Mouse (Mus musculus): Measurements from ENCODE around the gene Olfr770. TPM values are rescaled to one million over a fixed set of nuclear protein-coding genes. Genes with fewer than 3 reads are reported as not detected.

The Olfr770 gene
- not detected for total RNA-seq (2023)

GRCm38 (mm10) chr10:129138898-129139297 is at the start of gene Olfr770:
Gene Olfr770, minus strand, starts transcription at chr10:129138998.

DNA sequence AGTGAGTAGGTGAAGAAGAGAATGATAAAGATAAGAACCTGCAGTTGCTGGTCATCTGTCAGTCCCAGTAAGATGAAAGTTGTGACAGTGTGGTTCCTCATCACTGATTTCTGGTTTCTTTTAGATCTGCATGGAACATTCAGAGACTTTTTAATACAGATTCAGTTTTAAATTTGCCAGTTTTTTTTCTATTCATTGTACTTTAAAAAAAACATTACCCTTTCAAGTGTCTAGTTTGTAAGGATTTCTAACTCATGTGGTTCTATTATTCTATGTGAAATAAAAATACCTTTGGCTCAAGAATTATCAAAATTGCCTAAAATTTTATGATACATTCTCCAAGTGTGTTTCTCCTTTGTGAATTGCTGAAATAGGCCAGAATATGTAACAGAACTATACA is 48.5 kb upstream of the Olfr770 start, which contains the start of gene Olfr773:
Olfr773 (minus strand) TSS at position 101 of the 400 bp plus-strand sequence.

GRCm38 (mm10) chr10:129177821-129178220 is 39.0 kb upstream of the Olfr770 start, which contains the start of gene Olfr772:
Gene Olfr772, minus strand, starts transcription at chr10:129177921.

DNA sequence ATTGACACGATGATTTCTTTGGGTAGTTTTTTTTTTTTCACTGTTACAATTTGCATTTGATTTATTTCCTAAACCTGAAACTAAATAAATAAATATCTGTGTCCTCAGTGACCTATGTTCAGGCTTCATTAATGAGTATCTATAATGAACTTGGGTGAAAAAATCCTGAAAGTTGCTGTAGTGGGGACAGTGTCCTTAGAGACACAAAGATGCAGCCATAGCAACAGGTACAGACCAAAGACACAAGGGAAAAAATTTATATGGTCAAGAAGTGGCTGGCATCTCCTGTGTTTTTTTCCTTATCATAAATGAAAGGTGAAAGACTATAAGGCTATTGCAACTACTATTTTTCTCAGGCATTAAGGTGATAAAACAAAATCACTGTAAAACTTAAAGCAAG is 25.9 kb upstream of the Olfr770 start, which contains the start of gene Olfr771:
Olfr771 (minus strand) TSS at position 101 of the 400 bp plus-strand sequence.

DNA sequence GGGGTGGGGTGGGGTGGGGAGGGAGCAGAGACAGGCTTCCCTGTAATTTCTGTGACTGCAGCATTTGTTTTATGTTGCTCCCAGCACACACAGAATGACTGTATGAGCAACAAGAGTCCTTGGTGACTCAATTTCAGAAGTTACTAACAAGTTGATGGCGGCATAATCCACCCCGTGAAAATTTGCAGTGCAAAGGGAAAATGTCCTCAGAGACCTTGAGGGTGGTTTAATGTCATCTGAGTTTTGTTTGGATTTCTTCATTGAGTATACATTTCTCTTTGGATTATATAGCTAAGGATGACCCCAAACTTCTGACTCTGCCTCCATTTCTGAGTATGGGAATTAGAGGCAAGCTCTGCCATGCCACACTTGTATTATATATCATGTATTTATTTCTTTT is 21.0 kb downstream of the Olfr770 start, which contains the start of gene Olfr769:
Olfr769 (minus strand) TSS at position 101 of the 400 bp plus-strand sequence.

GRCm38 (mm10) chr10:129099275-129099674 is 39.5 kb downstream of the Olfr770 start, which contains the start of gene Olfr768:
Gene Olfr768, minus strand, starts transcription at chr10:129099375.

GRCm38 (mm10) chr10:129082810-129083209 is 56.0 kb downstream of the Olfr770 start, which contains the start of gene Olfr767:
Gene Olfr767, minus strand, starts transcription at chr10:129082910.

Other genes with a start within 250 kb of the Olfr770 start
- 6.6 TPM for gene Gdf11, start 247.3 kb downstream of the Olfr770 start, total RNA-seq (2023)
- 0.52 TPM for gene Cd63, start 238.0 kb downstream of the Olfr770 start, total RNA-seq (2023)
- 7.5 TPM for gene Rdh5, start 216.1 kb downstream of the Olfr770 start, total RNA-seq (2023)
- gene Bloc1s1, start 215.0 kb downstream of the Olfr770 start, total RNA-seq (2023) = 54.5 TPM
- gene Itga7, start 205.2 kb downstream of the Olfr770 start, total RNA-seq (2023) = 3.3 TPM
- not detected for gene Mettl7b, start 178.0 kb downstream of the Olfr770 start, total RNA-seq (2023)
- gene Olfr9, start 149.6 kb downstream of the Olfr770 start, total RNA-seq (2023) = 4.0 TPM
- 1.0 TPM for gene Olfr763, start 128.2 kb downstream of the Olfr770 start, total RNA-seq (2023)
- not detected for gene Olfr764-ps1, start 99.1 kb downstream of the Olfr770 start, total RNA-seq (2023)
- not detected for gene Olfr765, start 89.0 kb downstream of the Olfr770 start, total RNA-seq (2023)
- gene Olfr766-ps1, start 70.0 kb downstream of the Olfr770 start, total RNA-seq (2023) = not detected
- not detected for gene Olfr767, start 56.1 kb downstream of the Olfr770 start, total RNA-seq (2023)
- gene Olfr768, start 39.6 kb downstream of the Olfr770 start, total RNA-seq (2023) = not detected
- not detected for gene Olfr769, start 21.1 kb downstream of the Olfr770 start, total RNA-seq (2023)
- gene Olfr771, start 25.8 kb upstream of the Olfr770 start, total RNA-seq (2023) = not detected
- gene Olfr772, start 38.9 kb upstream of the Olfr770 start, total RNA-seq (2023) = not detected
- gene Olfr773, start 48.4 kb upstream of the Olfr770 start, total RNA-seq (2023) = not detected
- not detected for gene Olfr774, start 97.2 kb upstream of the Olfr770 start, total RNA-seq (2023)
- gene Olfr775, start 109.4 kb upstream of the Olfr770 start, total RNA-seq (2023) = not detected
- not detected for gene Olfr776, start 120.1 kb upstream of the Olfr770 start, total RNA-seq (2023)
- not detected for gene Olfr777, start 132.5 kb upstream of the Olfr770 start, total RNA-seq (2023)
- gene Olfr780, start 179.1 kb upstream of the Olfr770 start, total RNA-seq (2023) = not detected
- gene Olfr781, start 189.9 kb upstream of the Olfr770 start, total RNA-seq (2023) = not detected
- gene Olfr782, start 209.9 kb upstream of the Olfr770 start, total RNA-seq (2023) = not detected
- gene Olfr784, start 245.1 kb upstream of the Olfr770 start, total RNA-seq (2023) = not detected